Mouse (Mus musculus): ENCODE measurements around the gene Mcrip1.
A peak's percentile ranks its signal among the peaks of the same experiment; 100 is the strongest.

Mcrip1 gene

DNA sequence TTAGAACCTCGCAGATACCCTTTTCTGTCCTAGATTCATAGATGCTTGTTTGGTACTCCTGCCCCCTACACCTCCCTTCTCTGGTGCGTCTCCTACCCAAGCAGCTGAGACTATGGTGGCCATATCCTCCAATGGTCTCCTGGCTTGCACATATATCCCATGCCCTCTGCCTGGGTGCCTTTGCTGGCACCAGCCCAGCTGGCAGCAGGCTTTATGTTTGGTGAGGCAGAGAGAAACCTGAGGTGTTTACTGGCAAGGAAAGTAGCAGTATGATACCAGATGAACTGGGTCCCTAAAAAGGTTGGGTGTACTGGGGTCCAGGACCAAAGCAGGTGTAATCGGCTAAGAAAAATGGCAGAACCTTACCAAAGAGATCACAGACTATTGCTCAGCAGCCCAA is 3.6 kb downstream of the Mcrip1 start:
- no peak for DNase-seq (ENCODE audit: low read depth, low spot score)

DNA sequence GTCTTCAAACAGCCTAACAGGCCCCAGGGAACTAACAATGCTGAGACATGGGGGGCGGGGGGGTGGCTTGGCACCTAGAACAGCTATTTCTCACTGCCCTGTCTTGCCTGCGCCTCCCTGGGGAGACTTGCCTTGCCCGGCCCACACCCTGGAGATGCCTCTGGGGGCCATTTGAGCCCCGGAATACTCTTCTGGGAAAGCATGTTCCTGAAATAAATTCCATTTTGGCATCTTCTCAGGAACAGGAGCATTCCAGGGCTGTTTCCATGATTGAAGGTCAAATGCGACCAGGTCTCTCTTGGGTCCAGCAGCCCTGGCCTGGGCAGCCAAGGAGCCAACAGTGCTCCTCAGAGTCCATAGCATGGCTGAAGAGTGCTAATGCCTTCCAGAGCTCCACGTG is 7.2 kb downstream of the Mcrip1 start:
- DNase-seq (ENCODE audit: low read depth, low spot score): no peak

DNA sequence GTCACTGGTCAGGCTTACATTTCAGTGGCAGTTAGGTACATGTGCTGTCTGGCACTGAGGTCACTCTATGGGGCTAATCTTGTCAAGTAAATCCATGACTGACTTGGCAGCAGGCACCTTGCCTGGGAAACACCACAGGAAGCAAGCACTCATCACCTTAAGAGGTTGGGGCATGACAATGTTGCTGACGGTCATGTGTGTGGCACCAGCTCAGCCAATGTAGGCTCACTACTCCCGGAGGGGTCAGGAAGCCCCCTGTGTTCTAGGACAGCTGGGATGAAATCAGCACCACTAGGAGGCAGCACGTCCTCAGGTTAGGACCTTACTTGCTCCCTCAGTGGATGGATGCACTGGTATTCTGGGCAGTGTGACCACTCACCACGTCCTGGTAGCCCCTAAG is 7.6 kb downstream of the Mcrip1 start:
- DNase-seq (ENCODE audit: low read depth, low spot score): peak; percentile 39

DNA sequence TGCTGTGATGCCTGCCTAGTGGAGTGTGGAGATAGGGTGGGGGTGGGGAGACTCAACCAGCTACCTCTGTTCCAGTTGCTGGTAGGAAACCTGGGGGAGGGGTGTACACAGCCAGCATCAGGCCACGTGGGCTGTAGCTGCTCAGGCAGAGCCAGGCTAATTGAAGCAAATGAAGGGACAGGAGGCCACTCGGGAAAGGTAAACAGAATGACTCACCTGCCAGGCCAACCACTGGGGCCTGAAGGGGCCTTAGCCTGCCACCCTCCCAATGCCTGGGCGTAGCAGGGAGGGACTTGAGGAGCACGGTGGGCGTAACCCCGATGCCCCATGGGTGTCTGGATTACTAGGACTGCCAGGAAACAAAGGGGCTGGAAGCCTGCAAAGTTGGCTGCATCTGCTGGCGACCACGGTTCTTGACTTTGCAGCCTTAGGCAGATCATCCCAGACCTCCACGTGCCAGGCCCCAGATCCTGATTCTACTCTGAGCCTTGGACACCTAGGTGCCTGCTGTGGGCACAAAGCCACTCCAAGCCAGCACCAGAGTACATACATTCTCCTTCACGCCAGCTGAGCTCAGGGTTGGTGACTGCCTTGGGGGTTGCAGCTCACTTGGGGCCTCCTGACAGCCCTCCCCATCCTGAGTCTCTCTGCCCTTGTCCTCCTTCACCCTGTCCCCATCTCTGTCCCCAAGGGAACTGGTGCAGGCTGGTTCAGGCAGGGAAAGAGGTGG is 10.1 kb downstream of the Mcrip1 start:
- DNase-seq (ENCODE audit: low read depth, low spot score): peak; percentile 30

DNA sequence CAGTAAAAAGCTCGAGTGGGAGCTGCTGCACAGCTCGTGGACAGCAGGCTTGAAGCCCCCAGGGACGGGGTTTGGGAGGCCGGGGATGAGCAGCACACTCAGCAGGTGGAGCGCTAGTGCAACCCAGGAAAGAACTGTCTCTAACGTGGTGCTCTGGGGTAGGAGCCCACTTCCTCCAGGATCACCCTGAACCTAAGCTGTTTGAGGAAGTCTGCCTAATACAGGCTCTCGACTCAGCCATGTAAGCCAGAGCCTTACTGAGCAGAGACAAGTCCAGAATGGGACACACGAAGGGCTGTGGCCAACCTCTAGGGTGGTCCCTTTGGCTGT is 10.6 kb downstream of the Mcrip1 start:
- DNase-seq (ENCODE audit: low read depth, low spot score): no peak

DNA sequence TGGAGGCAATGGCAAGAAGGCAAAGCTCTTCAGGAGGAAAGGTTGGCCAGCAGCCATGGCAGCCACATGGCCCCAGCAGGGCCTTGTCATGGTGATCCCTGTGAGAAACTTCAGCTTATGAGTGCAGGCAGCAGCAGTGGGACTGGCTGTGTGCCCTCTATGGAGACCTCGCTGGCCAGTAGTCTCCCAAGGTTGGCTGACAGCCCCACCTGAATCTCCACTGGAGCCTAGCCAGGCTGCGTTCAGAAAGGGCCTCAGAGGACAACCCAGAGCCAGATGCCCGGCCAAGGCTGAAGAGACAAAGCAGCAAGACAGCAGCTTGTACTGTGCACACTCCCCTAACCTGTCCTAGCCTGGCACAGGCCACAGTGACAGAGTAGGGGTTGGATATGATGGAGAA is 11.0 kb downstream of the Mcrip1 start:
- DNase-seq (ENCODE audit: low read depth, low spot score): no peak

DNA sequence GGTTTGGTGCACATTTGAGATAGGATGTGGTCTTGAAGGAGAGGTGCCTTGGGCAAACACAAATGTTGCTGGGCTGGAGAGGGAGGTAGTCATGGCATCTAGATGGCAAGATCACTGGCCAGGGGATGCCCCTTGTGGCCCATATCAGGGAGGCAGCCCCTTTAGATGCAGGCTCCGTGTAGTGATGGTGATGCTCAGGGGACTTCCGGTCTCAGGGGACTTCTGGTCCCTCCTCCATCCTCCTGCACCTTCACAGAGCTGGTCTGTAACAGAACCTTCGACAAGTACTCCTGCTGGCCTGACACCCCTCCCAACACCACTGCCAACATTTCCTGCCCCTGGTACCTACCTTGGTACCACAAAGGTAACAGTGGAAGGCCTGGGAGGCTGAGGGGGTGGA is 13.7 kb downstream of the Mcrip1 start:
- no peak for DNase-seq (ENCODE audit: low read depth, low spot score)

DNA sequence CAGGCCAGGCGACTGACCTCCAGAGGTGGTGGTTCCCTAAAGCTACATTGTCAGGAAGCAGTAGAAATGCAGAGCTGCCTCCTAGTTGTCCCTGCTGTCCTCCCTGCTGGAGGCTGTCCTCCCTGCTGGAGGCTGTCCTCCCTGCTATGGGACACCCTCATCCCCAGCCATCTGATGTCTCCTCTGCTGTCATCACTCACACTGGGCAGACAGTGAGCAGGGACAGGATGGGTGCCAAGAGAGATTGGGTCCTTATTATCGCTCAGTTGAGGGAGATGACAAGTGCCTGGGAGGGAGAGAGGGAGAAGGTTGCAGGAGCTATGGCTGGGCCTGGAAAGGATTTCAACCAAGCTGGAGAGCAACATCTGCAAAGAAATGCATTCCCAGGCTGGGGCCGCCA is 14.4 kb downstream of the Mcrip1 start:
- no peak for DNase-seq (ENCODE audit: low read depth, low spot score)

DNA sequence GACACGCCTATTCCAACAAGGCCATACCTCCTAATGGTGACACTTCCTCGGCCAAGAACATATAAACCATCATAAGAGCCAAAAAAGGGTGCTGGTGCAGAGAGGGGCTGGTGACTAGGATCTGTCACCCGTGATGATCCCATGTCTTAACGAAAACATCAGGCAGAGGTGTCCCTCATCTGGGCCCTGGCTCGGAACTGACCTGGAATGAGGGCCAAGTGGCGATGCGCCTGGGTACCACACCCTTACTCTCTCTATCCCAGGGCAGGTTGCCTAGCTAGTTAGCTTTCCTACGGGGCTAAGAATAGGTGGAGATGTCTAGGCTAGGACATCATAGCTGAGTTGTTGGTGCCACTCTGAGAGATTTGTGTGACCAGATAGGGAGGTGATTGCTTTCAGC is 15.4 kb downstream of the Mcrip1 start:
- DNase-seq (ENCODE audit: low read depth, low spot score): no peak

DNA sequence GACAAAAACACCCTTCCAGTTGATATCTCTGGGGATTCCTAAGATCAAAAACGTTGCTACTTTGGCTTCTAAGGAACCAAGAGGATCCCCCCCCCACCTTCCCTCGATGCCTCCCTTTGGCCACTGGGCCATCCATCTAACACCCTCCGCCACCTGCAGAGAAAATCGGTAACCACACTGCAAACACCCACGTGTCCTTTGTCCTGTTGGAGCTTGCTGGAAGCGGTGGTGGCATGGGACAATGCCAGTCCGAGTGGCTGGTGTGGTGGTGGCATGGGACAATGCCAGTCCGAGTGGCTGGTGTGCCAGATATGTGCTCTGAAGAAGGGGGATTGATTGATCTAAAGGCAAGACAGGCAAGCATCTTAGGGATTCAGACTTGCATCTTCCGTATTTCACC is 17.9 kb downstream of the Mcrip1 start:
- DNase-seq (ENCODE audit: low read depth, low spot score): no peak

DNA sequence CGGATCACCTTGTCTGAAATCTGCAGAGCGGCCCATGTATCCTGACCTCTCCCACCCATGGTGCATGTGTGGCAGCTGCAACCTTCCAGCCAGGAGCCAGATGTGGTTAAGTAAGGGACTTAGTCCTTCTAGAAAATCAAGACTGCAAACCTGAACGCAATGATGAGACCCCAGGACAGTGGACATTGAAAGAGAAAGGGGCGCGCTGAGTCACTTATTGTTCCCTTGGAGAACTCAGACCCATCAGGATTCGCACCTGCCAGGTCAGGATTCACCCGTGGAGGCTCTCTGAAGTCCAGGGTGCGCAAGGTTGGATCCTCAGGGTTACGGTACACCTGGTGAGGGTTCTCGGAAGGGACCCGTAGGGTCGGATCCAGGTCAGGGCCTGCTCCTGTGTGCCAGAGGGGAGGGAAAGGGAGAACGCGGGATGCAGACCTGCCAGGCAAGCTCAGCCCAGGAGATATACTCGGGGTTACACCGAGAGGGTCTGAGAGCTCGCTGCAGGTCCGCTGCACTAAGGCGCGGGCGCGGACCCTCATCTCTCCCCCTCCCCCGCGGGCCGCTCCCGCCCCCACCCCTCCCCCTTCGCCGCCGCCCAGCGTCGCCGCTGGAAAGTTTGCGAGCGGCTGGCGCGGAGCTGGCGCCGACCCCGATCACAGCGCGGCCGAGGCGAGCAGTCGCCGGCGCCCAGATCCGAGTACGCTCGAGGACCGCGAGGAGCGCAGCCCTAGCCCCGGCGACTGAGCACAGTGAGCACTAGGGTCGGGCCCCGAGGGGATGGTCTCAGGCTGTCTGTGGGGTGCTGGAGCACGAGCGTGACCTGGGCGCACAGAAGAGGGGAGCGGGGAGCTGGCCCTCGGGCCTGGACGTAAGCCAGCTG is 19.2 kb downstream of the Mcrip1 start, which contains the start of gene Gcgr:
Gcgr (plus strand) TSS at position 615 of the 880 bp plus-strand sequence.
- DNase-seq (ENCODE audit: low read depth, low spot score): no peak

DNA sequence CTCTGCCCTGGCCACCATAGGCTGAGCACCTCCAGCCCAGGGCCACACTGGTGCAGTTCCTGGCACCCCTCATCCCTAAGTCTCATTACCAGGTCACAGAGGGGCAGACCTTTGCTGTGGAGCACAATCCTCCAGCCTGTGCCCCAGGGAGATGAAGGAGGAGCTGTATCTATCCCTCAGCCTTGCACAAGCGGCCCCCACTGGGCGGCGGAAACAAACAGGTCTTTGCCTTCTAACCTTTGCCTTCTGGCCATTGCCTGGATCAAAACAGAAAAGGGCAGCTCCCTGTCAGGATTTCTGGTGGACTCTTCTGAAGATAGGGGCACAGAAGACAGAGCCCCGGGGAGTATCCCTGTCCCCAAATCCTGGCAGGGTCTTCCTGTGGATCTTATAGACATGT is 20.6 kb downstream of the Mcrip1 start:
- DNase-seq (ENCODE audit: low read depth, low spot score): no peak

DNA sequence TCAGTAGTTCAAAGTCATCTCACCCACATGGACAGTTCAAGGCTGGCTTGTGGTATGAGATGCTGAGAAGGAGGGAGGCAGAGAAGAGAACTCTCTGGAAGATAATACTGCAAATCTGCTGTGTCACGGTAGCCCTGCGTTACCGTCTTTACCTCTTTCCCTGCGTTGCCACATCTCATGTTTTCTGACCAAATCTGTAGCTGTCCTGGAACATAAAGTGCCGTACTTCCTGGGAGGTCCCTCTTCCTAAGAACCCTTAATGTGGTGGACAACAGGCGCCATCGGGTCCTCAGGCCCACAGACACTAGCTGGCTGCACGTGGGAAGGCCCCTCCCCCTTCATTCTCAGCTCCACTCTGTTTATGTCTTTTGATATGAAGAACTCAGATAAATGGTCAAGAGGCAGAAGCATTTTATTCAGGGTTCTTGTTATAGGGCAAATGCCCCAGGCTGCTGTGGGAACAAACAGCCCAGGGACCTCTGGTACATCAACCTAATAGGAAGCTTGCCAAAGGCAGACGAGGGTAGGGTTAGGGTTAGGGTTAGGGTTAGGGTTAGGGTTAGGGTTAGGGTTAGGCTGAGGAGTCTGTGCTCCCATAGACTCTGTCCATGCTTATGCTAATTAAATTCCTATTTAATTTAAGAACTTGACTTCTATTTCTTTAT is 21.7 kb downstream of the Mcrip1 start:
- no peak for DNase-seq (ENCODE audit: low read depth, low spot score)

DNA sequence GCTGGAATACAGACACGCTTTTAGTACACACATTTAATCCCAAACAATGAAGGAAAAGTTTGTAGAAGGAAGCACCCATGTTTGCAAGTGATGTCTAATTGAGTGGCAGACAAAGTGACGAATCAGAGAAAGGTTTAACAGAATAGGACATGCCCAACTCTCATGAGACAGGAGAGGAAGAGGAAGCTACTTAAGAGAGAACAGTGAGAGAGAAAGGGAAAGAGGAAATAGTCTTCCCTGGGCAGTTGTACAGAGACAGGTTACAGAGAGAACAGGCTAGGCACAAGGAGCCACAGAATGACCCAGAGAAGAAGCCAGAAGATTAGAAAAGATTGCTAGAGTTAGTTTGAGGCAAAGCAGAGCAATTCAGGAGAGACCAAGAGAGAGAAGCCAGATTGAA is 23.6 kb downstream of the Mcrip1 start:
- peak; percentile 89 for DNase-seq (ENCODE audit: low read depth, low spot score)

DNA sequence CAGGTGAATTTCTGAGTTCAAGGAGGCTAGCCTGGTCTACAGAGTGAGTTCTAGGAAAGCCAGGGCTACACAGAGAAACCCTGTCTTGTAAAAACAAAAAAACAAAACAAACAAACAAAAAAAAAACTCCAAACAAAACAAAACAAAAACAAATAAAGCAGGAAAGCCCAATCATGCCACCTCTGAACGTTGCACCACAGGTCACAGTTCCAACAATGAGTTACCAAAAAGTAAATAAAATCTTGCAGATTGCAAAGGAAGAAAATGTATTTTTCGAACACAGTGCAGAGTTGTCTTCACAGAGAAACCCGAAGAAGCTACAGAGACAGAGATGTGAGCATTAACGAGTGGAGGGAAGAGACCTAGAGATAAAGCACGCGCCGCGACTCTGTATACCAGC is 26.9 kb downstream of the Mcrip1 start:
- no peak for DNase-seq (ENCODE audit: low read depth, low spot score)

DNA sequence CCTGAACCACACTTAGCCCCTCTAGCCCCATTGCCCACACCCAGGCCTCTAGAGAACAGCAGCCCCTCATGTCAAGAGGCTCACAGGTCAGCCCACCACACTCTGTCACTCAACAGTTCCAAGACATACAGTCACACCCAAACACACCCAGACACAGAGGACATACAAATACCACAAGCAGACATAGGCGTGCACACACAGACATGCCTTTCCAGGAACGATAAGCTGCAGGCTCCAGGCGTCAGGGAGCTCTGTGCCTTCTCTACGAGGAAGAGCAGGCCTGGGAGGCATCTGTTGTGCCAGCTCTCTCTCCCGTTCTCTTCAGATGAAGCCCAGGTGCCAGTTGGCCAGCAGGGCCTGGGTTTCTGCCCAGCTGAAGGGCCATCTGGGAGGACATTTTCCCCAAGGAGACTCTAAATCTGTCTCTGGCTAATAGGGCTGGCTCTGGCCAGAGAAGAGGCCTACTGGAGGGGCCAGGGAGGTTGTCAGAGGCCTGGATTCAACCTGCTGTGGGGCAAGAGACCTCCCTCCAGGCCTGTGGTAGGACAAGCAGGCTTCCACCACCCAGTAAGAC is 28.5 kb downstream of the Mcrip1 start:
- DNase-seq (ENCODE audit: low read depth, low spot score): no peak

DNA sequence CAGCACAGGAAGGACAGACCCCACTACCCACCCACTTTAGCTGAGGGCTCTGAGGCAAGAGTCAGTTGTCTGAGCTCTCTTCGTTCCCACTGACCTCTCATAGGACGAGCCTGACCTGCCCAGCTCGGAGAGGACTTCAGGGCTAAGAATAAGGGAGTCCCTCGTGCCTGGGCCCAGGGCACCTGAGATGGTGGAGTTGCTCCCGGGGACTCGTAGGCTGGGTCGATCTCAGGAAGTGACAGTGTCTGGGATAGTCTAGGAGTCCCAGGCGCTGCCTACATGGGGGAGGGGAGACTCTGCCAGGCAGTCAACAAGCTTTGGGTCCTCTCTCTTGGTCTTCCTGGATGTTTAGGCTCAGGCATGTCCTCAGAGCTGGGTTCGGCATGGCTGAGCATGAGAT is 29.0 kb downstream of the Mcrip1 start:
- no peak for DNase-seq (ENCODE audit: low read depth, low spot score)

DNA sequence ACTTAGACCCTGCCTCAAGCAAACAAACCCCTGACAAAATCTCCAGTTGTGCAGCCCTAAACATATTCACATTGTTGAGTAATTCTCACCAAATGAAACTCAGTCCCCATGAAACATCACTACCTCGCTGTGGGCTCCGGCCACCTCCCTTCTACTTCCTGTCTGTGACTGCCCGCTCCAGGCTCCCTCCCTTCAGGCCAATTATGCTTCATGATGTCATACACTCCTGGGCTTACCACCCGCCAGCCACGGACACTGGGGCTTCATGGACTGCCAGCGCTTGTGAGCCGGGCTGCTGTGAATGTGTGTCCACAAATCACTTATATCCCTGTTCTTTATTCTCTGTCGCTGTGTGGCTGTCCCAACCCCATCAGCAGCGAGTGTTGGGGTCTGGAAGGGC is 29.8 kb downstream of the Mcrip1 start:
- no peak for DNase-seq (ENCODE audit: low read depth, low spot score)

DNA sequence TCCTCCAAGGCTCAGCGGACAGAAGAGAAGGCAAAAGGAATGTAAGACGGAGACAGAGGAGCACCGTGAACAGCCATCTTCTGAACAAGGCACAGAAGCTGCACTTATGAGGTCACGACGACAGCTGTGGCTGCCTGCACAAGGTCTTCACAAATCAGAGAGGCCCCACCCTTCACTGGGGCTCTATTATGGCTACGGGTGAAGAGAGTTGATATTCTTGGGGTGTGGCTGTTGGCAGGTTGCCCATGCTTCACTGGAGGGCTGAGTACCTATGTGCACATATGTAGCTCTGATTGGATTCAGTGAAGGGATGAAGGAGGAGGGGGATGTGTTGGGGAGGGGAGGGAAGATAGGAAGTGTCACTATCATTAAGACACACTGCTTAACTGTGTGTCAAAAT is 31.0 kb downstream of the Mcrip1 start:
- no peak for DNase-seq (ENCODE audit: low read depth, low spot score)

DNA sequence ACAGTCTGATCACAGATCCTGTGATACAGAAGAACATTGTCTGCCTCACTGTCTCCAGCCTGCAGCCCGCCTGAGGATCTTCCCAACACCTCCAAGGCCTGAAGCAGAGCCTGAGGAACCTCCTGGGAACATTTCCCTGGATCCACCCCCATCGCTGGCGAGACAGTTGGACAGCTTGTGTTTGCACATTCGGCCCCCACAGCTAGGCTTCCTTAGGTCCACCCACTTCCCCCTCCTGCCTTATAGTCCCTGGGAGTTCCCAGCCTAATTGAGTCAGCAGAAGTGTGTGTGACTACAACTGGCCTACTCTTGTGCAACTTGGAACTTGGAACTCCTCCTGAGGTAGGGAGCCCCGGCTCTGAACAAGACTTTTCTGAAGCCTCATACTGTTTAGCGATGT is 31.5 kb downstream of the Mcrip1 start:
- no peak for DNase-seq (ENCODE audit: low read depth, low spot score)

DNA sequence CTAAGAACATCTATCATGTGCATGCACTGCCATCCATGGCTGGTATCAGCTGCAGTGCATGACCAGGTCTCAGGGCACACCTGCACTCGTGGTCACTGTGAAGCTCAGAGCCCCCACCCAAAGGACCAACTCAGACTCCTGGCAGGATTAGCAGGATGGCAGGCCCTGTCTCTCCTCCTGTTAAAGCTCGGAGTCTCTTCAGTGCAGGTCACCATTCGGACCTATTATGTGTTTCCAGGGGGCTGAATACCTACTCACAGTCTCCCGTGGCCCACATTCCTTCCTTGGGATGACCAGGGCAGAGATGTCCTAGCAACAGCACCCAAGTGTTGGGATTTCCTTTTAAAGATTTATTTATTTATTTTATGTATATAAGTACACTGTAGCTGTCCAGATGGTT is 32.4 kb downstream of the Mcrip1 start:
- no peak for DNase-seq (ENCODE audit: low read depth, low spot score)

DNA sequence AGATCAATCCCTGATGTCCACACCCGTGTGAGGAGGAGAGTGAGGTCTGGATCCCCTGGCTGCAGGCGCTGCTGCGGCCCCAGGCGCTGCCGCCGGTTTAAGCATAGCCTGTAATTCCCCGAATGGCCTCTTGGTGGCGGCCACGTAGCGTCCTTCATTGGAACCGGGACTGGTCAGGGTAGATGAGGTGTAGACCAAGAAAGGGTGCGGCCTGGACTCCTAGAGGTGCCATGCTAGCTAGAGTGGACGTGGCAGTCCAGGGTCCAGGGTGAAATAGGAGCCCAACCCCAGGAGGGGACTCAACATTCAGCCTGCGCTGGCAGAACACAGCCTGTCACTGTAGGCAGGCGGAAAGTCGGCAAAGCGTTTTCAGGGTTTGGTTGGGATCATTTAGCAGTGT is 33.9 kb downstream of the Mcrip1 start:
- DNase-seq (ENCODE audit: low read depth, low spot score): peak; percentile 82
